Mouse (Mus musculus) neural tube, embryonic 11.5 days (tissue): Measurements from ENCODE around the gene Ccdc60. TPM values are rescaled to one million over a fixed set of nuclear protein-coding genes. Genes with fewer than 3 reads are reported as not detected.

Source experiments
- ATAC-seq: fragments of 200-750 bp; cut with Nextera tagmentation; 2 replicates; pipeline ENCODE4 v1.8.0; 2017; ENCODE audit warnings: moderate number of reproducible peaks, mild to moderate bottlenecking, moderate TSS enrichment, moderate library complexity; ENCODE audit not compliant: insufficient read depth, low FRiP score, low TSS enrichment
- DNase-seq: peaks from one replicate; pipeline ENCODE4 v3.0.0-alpha.2; 2015; ENCODE audit warnings: low spot score
- H3K27ac ChIP-seq: fragments of 300-500 bp; sonication (generic); 2 replicates; pipeline ENCODE4 v1.5.1; 2014; ENCODE audit warnings: low read depth, mild to moderate bottlenecking, low read length
- H3K27me3 ChIP-seq: fragments of 300-500 bp; sonication (generic); 2 replicates; pipeline ENCODE4 v1.6.1; 2014; ENCODE audit warnings: mild to moderate bottlenecking, low read length, mixed read lengths; ENCODE audit not compliant: control insufficient read depth, insufficient read depth
- H3K36me3 ChIP-seq: fragments of 300-500 bp; sonication (generic); 2 replicates; pipeline ENCODE4 v1.6.1; 2014; ENCODE audit warnings: mild to moderate bottlenecking, low read length, moderate library complexity, mixed read lengths; ENCODE audit not compliant: control insufficient read depth, insufficient read depth
- H3K4me1 ChIP-seq: fragments of 300-500 bp; sonication (generic); 2 replicates; pipeline ENCODE4 v1.6.1; 2014; ENCODE audit warnings: low read length, mixed read lengths; ENCODE audit not compliant: control insufficient read depth, insufficient read depth
- H3K4me2 ChIP-seq: fragments of 300-500 bp; sonication (generic); 2 replicates; pipeline ENCODE4 v1.6.1; 2014; ENCODE audit warnings: low read depth, mild to moderate bottlenecking, moderate library complexity
- H3K4me3 ChIP-seq: fragments of 300-500 bp; sonication (generic); 2 replicates; pipeline ENCODE4 v1.5.1; 2014; ENCODE audit warnings: low read depth, low read length
- H3K9ac ChIP-seq: fragments of 300-500 bp; sonication (generic); 2 replicates; pipeline ENCODE4 v1.6.1; 2014; ENCODE audit warnings: mild to moderate bottlenecking, low read length
- H3K9me3 ChIP-seq: fragments of 300-500 bp; sonication (generic); 2 replicates; pipeline ENCODE4 v1.6.1; 2016; ENCODE audit warnings: low read length; ENCODE audit not compliant: control insufficient read depth
- WGBS: fragments of 180-500 bp; shearing (Covaris S2); extraction: QIAGEN DNeasy Blood & Tissue Kit; methylation state at CpG from one replicate; pipeline ENCODE4 v1.1.7; 2014; 5-methylcytosine and 5-hydroxymethylcytosine counted together
- polyA plus RNA-seq: library from polyadenylated mRNA; unstranded; fragments of >200 nt; fragmentation: Nextera tagmentation; extraction: Ambion mirVana; gene quantifications from 2 replicates; pipeline ENCODE4 v1.2.1, GENCODE M21; 2014

Gene Ccdc60
- polyA plus RNA-seq, 1 experiment from 2014 or later = 1.0 TPM

DNA sequence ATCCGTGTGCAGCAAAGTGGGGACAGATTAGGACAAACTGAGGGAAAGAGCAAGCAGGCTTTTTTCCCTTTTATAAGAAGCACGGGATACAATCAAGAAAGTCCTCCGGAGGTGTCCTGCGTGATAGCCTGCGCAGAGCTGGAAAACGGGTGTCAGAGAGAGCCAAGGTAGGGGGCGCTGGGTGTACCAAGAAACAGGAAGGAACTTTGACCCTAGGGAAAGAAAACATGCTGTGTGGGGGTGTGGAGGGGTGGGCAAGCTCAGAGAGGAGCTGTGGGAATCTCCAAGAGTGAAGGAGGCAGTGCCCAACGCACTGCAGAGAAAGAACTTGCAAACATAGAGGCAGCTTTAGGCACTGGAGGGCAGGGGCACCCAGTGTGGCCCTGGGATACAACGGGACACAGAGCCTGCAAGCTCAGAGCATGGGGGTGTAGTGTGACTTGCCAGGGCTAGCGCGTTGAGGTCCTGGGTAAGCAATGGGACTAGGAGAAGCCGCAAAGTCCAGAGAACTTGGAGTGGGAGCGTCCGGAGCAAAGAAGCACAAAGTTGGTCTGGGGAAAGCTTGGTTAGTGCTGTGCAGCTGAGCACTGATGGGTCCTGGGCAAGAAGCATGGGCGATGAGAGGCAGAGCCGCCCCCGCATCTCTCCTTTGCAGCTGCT lies 206.4 kb downstream of the Ccdc60 start:
- ATAC-seq = no peak
- DNase-seq = no peak
- H3K4me1 ChIP-seq = no peaks in the 10 kb centered on the region
- no peak overlapping the region for H3K4me2 ChIP-seq
- peaks cover 7% of the 10 kb centered on the region; the same call in 1 of the 2 replicates for H3K27me3 ChIP-seq
- 34% methylated on average over 17 of the region's 17 CpGs for WGBS
- no peaks in the 10 kb centered on the region for H3K9me3 ChIP-seq
- H3K4me3 ChIP-seq = no peak overlapping the region
- no peak overlapping the region for H3K9ac ChIP-seq
- H3K36me3 ChIP-seq = no peaks in the 10 kb centered on the region
- H3K27ac ChIP-seq = no peak overlapping the region

DNA sequence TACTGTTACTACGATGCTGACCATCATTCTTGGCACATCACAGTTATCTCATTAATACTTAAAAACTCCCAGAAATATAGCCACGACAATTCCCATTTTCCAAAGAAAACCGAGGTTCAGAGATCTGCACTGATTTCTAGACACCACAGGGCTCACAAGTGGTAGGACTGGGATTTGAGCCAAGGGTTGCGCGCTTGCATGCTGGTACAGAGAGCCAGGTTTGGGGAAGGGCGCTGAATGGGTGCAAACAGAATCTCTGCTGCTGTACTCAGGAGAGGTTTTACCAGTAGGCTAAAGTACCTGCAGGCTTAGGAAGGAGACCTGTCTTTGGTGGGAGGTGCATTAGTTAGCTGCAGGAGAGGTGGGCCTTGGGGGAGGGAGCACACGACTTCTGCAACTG lies 207.2 kb downstream of the Ccdc60 start:
- no peak for DNase-seq

DNA sequence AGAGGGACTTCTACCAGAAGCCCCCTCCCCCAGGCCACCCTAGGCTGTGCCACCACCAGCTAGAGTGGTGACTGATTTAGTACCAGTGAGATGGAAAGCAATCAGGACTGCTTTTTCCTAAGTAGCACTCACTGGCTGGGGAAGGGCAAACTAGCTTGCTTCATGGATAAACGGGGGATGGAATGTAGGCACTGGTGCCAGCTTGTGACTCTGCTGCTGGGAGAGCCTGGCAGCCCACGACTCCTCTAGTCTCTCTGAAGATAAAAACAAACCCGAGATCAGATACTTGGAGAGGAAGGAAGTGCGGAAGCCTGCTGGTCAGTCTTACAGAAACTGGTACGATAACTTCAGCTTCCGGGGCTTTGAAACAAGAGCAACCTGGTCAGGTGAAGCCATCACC lies 208.0 kb downstream of the Ccdc60 start:
- no peak for DNase-seq
- ATAC-seq = no peak
- H3K4me3 ChIP-seq = no peak overlapping the region
- H3K9me3 ChIP-seq = no peaks in the 10 kb centered on the region
- H3K9ac ChIP-seq = no peak overlapping the region
- H3K27me3 ChIP-seq = peaks cover 7% of the 10 kb centered on the region; the same call in 1 of the 2 replicates
- no peak overlapping the region for H3K27ac ChIP-seq
- WGBS = 60% methylated on average over 6 of the region's 6 CpGs
- no peaks in the 10 kb centered on the region for H3K4me1 ChIP-seq
- H3K36me3 ChIP-seq = no peaks in the 10 kb centered on the region
- H3K4me2 ChIP-seq = no peak overlapping the region

More for the DNA sequence above, 207.2 kb downstream of the Ccdc60 start:
- Histone ChIP-seq H3K27ac (no peak overlapping the region), H3K4me1 (no peaks in the 10 kb centered on the region), H3K4me3 (no peak overlapping the region), H3K4me2 (no peak overlapping the region), H3K27me3 (peaks cover 7% of the 10 kb centered on the region; the same call in 1 of the 2 replicates), H3K9ac (no peak overlapping the region), H3K9me3 (no peaks in the 10 kb centered on the region), H3K36me3 (no peaks in the 10 kb centered on the region)
- 80% methylated on average over 7 of the region's 7 CpGs for WGBS
- no peak for ATAC-seq

Other genes starting within 250 kb of the Ccdc60 start
- gene Tmem233, start 205.7 kb downstream of the Ccdc60 start, polyA plus RNA-seq = not detected in 2 replicates
- gene Hspb8, start 133.9 kb upstream of the Ccdc60 start, polyA plus RNA-seq = 4.2 and 5.5 TPM in 2 replicates